Mouse (Mus musculus): ENCODE results near the gene Frem1. TPM values are rescaled to one million over a fixed set of nuclear protein-coding genes. Genes with fewer than 3 reads are reported as not detected.
A peak's percentile ranks its signal among the peaks of the same experiment; 100 is the strongest.

Gene Frem1
- 0.50 and 0.79 TPM in 2 replicates for polyA plus RNA-seq (2015; fragmentation: Nextera tagmentation; extraction: Ambion mirVana)

- ATAC-seq (ENCODE audit: insufficient read depth) = no peak
- Histone ChIP-seq H3K27me3 (peaks cover 27% of the 10 kb centered on the region), H3K9ac (no peak within 1 kb of the TSS), H3K4me2 (no peak within 1 kb of the TSS), H3K27ac (replicated peaks) (no peak within 1 kb of the TSS), H3K36me3 (replicated peaks) (no peaks in the 10 kb centered on the region), H3K4me3 (replicated peaks) (0 out of 2 replicates have a peak within 1 kb of the TSS, but pooled peaks have one; percentile 7), H3K4me1 (replicated peaks) (no peaks in the 10 kb centered on the region), H3K9me3 (replicated peaks) (no peaks in the 10 kb centered on the region)
- 7% methylated on average over 24 of the region's 24 CpGs for WGBS (ENCODE audit: insufficient replicate concordance)
Measured at GRCm38 (mm10) chr4:83051634-83052577, at the start of gene Frem1. TSS of gene Frem1 (minus strand) at chr4:83052339.

DNA sequence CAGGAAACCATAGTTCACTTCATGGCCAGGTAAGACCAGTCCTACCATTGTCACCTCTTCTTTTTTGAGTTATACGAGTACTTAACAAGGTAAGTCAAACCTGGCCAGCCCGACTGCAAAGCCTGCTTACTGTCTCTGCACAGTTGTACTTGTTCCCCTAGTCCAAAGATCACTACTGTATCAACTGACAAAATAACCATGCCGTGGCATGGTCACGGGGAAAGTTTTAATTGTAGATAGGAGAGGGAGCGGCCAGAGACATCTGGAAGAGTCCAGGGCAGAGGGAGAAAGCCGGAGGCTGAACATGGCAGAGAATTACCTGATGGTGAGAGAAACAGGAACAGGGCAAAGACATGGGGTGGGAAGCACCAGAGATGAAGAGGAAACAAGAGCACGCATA is 46.9 kb upstream of the Frem1 start:
- no peak for ATAC-seq (ENCODE audit: insufficient read depth)
- no peak overlapping the region for H3K27ac ChIP-seq (replicated peaks)
- WGBS (ENCODE audit: insufficient replicate concordance) = 61% methylated on average over 7 of the region's 7 CpGs
- no peaks in the 10 kb centered on the region for H3K36me3 ChIP-seq (replicated peaks)
- H3K9ac ChIP-seq = no peak overlapping the region
- no peak overlapping the region for H3K4me2 ChIP-seq
- no peak overlapping the region for H3K4me3 ChIP-seq (replicated peaks)
- H3K9me3 ChIP-seq (replicated peaks) = no peaks in the 10 kb centered on the region
- no peaks in the 10 kb centered on the region for H3K4me1 ChIP-seq (replicated peaks)
- H3K27me3 ChIP-seq = no peaks in the 10 kb centered on the region

DNA sequence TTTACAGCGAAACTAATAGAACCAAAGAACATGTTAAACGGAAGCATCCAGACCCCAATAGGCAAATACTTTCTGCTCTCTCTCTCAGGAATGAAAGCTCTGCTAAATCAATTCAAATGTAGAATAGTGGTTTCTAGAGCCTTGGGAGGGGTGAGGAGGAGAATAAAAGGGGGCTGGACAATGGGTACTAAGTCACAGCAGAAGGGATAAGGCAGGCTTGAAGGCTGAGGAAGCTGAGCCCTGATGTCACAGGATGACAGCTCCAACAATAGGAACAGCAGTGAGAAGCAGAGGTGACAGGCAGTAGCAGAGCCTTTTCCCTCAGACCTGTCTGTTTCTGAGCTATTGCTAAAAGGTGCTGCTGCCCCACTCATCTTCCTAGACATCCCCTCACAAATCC is 41.8 kb upstream of the Frem1 start:
- Histone ChIP-seq H3K9ac (no peak overlapping the region), H3K4me2 (no peak overlapping the region), H3K9me3 (replicated peaks) (no peaks in the 10 kb centered on the region), H3K27ac (replicated peaks) (no peak overlapping the region), H3K4me3 (replicated peaks) (no peak overlapping the region), H3K4me1 (replicated peaks) (no peaks in the 10 kb centered on the region), H3K36me3 (replicated peaks) (no peaks in the 10 kb centered on the region), H3K27me3 (no peaks in the 10 kb centered on the region)
- ATAC-seq (ENCODE audit: insufficient read depth) = no peak
- WGBS (ENCODE audit: insufficient replicate concordance) = 67% methylated on average over 2 of the region's 2 CpGs

- H3K4me1 ChIP-seq (replicated peaks) = no peaks in the 10 kb centered on the region
- no peak overlapping the region for H3K9ac ChIP-seq
- ATAC-seq (ENCODE audit: insufficient read depth) = no peak
- H3K36me3 ChIP-seq (replicated peaks) = no peaks in the 10 kb centered on the region
- H3K4me3 ChIP-seq (replicated peaks) = no peak overlapping the region
- H3K27me3 ChIP-seq = no peaks in the 10 kb centered on the region
- no peaks in the 10 kb centered on the region for H3K9me3 ChIP-seq (replicated peaks)
- H3K27ac ChIP-seq (replicated peaks) = no peak overlapping the region
- 41% methylated on average over 6 of the region's 6 CpGs for WGBS (ENCODE audit: insufficient replicate concordance)
- no peak overlapping the region for H3K4me2 ChIP-seq
Measured at GRCm38 (mm10) chr4:83090691-83091448, 38.7 kb upstream of the Frem1 start.

DNA sequence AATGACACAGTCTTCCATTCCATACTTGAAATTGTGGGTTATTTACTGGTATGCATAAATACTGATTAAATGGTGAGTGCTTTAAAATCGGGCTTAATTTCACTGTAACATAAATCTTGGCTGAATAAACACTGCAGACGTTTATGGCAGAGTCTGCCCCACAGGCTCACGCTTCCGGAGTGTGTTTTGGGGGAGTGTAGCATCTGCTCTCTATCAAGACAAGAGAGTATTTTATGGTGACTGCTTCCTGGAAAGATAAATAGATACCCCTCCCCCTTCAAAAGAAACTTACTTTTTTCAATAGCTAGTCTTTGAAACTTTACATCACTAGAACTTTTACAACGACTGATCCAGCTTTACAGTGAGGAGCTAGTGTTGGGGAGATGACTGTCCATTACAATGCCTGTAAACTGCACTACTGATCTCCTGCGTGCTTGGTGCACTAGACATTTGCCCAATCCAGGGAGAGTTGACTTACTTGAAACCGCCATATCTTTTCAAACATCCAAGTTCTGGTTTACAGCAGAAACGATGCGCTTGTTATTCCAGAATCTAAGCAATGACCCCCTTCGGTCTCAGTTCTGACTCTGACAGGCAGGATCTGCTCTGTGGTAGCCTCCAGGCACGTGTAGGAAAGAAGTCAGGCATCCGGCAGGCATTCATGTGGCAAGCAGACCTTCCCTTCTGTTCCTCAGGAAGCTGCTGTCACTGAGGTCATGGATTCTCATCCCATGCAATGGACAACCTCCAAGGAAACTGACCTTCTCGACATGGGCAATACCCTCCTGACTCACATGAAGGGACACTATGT is 28.4 kb upstream of the Frem1 start:
- Histone ChIP-seq H3K9ac (no peak overlapping the region), H3K4me2 (no peak overlapping the region)
- WGBS (ENCODE audit: insufficient replicate concordance) = 17% methylated on average over 13 of the region's 13 CpGs

GRCm38 (mm10) chr4:83064191-83064590 is 12.1 kb upstream of the Frem1 start:
- H3K9ac ChIP-seq = no peak overlapping the region
- 58% methylated on average over 6 of the region's 6 CpGs for WGBS (ENCODE audit: insufficient replicate concordance)
- ATAC-seq (ENCODE audit: insufficient read depth) = no peak

More for the DNA sequence above, 28.4 kb upstream of the Frem1 start:
- H3K9me3 ChIP-seq (replicated peaks) = no peaks in the 10 kb centered on the region
- H3K36me3 ChIP-seq (replicated peaks) = no peaks in the 10 kb centered on the region
- no peak overlapping the region for H3K27ac ChIP-seq (replicated peaks)
- no peaks in the 10 kb centered on the region for H3K4me1 ChIP-seq (replicated peaks)
- H3K4me3 ChIP-seq (replicated peaks) = no peak overlapping the region
- no peak for ATAC-seq (ENCODE audit: insufficient read depth)
- H3K27me3 ChIP-seq = no peaks in the 10 kb centered on the region

GRCm38 (mm10) chr4:83061564-83061963 is 9.4 kb upstream of the Frem1 start:
- Histone ChIP-seq H3K9me3 (replicated peaks) (no peaks in the 10 kb centered on the region), H3K27me3 (no peaks in the 10 kb centered on the region), H3K4me1 (replicated peaks) (no peaks in the 10 kb centered on the region), H3K9ac (no peak overlapping the region), H3K27ac (replicated peaks) (no peak overlapping the region), H3K4me2 (no peak overlapping the region), H3K4me3 (replicated peaks) (no peak overlapping the region), H3K36me3 (replicated peaks) (no peaks in the 10 kb centered on the region)
- ATAC-seq (ENCODE audit: insufficient read depth) = no peak
- WGBS (ENCODE audit: insufficient replicate concordance) = 11% methylated on average over 2 of the region's 2 CpGs

More at GRCm38 (mm10) chr4:83064191-83064590, 12.1 kb upstream of the Frem1 start:
- no peaks in the 10 kb centered on the region for H3K27me3 ChIP-seq
- no peak overlapping the region for H3K4me2 ChIP-seq
- H3K4me1 ChIP-seq (replicated peaks) = no peaks in the 10 kb centered on the region
- no peak overlapping the region for H3K4me3 ChIP-seq (replicated peaks)
- H3K27ac ChIP-seq (replicated peaks) = no peak overlapping the region
- H3K9me3 ChIP-seq (replicated peaks) = no peaks in the 10 kb centered on the region
- H3K36me3 ChIP-seq (replicated peaks) = no peaks in the 10 kb centered on the region

- no peak overlapping the region for H3K4me3 ChIP-seq (replicated peaks)
- H3K27ac ChIP-seq (replicated peaks) = no peak overlapping the region
- WGBS (ENCODE audit: insufficient replicate concordance) = 60% methylated on average over 2 of the region's 2 CpGs
- no peak overlapping the region for H3K9ac ChIP-seq
- ATAC-seq (ENCODE audit: insufficient read depth) = no peak
- H3K36me3 ChIP-seq (replicated peaks) = no peaks in the 10 kb centered on the region
- H3K27me3 ChIP-seq = no peaks in the 10 kb centered on the region
- H3K4me1 ChIP-seq (replicated peaks) = no peaks in the 10 kb centered on the region
- no peaks in the 10 kb centered on the region for H3K9me3 ChIP-seq (replicated peaks)
- no peak overlapping the region for H3K4me2 ChIP-seq
Measured at GRCm38 (mm10) chr4:83058617-83059016, 6.5 kb upstream of the Frem1 start.

DNA sequence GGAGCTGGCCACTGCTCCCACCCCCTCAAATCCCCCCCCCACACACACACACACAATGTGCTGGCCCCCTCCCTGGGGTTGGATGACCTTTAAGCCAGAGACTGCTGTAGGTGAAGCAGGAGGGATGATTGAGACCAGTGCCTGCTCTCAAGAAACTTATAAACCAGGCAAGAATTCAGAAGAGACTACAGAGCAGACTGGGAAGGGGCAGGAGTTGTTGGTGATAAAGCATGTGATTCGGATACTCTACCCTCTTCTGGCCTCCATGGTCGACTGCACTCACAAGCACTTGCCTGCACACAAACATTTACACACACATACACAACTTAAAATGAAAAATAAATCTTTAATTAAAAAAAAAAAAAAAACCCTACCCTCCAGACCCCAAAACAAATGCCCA is 6.0 kb upstream of the Frem1 start:
- ATAC-seq (ENCODE audit: insufficient read depth) = no peak
- H3K36me3 ChIP-seq (replicated peaks) = no peaks in the 10 kb centered on the region
- peaks cover 2% of the 10 kb centered on the region; the same call in 1 of the 2 replicates for H3K27me3 ChIP-seq
- no peak overlapping the region for H3K4me2 ChIP-seq
- no peak overlapping the region for H3K4me3 ChIP-seq (replicated peaks)
- H3K9me3 ChIP-seq (replicated peaks) = no peaks in the 10 kb centered on the region
- WGBS (ENCODE audit: insufficient replicate concordance) = 33% methylated on average over 2 of the region's 2 CpGs
- no peak overlapping the region for H3K9ac ChIP-seq
- no peaks in the 10 kb centered on the region for H3K4me1 ChIP-seq (replicated peaks)
- H3K27ac ChIP-seq (replicated peaks) = no peak overlapping the region

GRCm38 (mm10) chr4:83056496-83056895 is 4.4 kb upstream of the Frem1 start:
- 70% methylated on average over 6 of the region's 6 CpGs for WGBS (ENCODE audit: insufficient replicate concordance)
- no peak for ATAC-seq (ENCODE audit: insufficient read depth)
- H3K36me3 ChIP-seq (replicated peaks) = no peaks in the 10 kb centered on the region
- no peak overlapping the region for H3K4me2 ChIP-seq
- no peak overlapping the region for H3K9ac ChIP-seq
- no peak overlapping the region for H3K4me3 ChIP-seq (replicated peaks)
- H3K9me3 ChIP-seq (replicated peaks) = no peaks in the 10 kb centered on the region
- no peak overlapping the region for H3K27ac ChIP-seq (replicated peaks)
- H3K4me1 ChIP-seq (replicated peaks) = no peaks in the 10 kb centered on the region
- peaks cover 18% of the 10 kb centered on the region for H3K27me3 ChIP-seq
